Mouse (Mus musculus): ENCODE measurements around the gene Ipcef1.

Ipcef1 gene

DNA sequence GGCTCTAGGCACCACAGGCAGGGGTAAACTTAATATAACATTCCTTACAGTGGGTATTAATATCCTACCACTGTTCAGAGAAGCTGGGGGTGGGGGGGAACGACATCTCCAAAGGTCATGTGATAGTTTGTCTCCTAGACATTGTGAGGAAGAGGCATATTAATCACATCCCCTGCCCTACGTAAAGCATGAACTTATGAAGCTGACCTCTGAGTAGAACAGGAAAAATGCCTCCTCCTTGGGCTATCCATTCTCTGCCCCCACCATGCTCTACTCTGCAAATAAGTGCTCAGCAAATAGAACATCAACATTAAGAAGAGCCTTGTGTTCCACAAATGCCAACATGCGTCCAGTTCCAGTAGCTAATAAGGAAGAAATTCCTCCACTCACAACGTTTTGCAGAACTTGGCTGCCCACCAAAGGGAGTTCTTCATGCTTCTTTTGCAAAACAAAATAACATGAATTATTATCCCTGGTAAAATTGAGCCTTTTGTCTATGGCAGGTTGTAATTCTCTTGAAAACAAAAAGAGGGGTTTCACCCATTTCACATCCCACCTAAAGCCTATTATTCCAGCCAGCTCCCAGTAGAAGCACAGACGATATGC lies 162.5 kb downstream of the Ipcef1 start:
- in situ Hi-C loops (cut with MboI) = loop anchor here (10.0 kb wide), 2 partner anchors 115 to 185 kb away; no protein-coding TSS in a partner anchor

DNA sequence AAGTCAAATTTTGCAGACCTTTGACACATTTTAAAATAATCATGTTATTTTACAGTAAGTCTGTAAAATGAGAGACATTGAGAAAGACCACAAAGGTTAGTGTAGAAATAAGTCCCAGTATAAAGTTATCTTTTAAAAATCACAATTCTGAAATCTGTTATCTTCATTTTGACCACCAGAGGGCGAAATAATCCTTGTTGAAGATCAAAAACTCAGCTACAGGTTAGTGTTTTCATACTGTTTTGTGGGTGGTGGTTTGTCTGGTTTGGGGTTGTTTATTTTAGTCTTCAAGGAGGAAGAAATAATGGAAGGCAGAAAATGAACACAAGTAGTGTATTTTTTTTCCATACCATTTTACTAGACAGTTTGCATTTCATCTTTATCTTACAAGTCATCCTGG lies 166.8 kb downstream of the Ipcef1 start:
- in situ Hi-C loops (cut with MboI) = loop anchor here (10.0 kb wide), 2 partner anchors 119 to 189 kb away; no protein-coding TSS in a partner anchor

DNA sequence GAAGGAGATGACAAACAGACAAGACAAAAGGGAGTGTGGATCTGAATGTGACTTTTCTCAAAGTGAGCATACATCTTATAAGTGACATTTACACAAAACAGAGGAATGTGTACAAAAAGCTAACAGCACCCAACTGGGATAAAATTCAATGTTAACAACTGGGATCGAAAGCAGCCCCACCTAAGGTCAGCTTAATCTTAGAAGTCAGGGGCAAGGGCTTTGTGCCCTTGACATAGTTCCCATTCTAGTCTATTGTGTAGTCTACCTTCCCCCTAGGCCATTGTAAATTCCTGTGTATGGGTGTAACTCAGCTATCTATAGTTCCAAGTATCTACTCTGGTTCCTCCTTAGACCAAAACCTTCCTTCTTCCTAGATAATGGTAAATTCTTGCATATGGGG lies 170.2 kb downstream of the Ipcef1 start:
- in situ Hi-C loops (cut with MboI) = loop anchor here (10.0 kb wide), 2 partner anchors 123 to 193 kb away; no protein-coding TSS in a partner anchor

DNA sequence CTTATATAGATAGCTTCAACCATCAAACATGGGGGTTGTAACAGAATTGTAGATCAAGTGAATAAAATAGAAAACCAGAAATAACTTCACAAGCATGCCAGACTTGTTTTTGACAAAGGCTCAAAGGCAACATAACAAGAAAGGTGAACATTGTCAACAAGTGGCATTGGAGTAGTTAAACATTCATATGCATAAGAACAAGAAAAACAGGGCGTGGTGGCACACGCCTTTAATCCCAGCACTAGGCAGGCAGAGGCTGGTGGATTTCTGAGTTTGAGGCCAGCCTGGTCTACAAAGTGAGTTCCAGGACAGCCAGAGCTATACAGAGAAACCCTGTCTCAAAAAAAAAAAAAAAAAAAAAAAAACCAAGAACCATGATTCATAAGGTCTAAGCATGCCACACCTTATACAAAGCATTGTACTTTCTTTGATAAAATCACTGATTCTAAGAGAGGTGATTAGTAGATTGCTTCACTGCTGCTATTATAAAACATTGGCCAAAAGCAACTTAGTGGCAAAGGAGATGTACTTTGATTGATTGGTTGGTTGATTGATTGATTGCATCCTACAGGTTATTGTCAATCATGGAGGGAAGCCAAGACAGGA lies 173.9 kb downstream of the Ipcef1 start:
- in situ Hi-C loops (cut with MboI) = no loop called here

DNA sequence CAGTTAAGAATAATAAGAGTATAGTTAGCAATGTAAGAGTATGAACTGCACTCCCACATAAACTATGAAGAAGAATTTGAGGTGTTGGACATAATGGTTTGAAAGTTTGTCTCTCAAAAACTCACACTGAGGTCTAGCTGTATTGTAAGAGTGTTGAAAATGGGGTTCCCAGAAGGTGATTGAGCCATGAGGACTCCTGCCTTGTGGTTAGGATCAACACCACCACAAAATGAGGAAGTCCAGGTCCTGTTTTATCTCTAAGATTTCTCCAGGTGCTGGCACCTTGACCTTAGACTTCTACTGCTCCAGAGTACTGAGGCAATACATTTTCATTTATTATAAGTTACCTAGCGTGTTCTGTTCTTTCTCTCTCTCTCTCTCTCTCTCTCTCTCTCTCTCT lies 178.4 kb downstream of the Ipcef1 start:
- in situ Hi-C loops (cut with MboI) = no loop called here

DNA sequence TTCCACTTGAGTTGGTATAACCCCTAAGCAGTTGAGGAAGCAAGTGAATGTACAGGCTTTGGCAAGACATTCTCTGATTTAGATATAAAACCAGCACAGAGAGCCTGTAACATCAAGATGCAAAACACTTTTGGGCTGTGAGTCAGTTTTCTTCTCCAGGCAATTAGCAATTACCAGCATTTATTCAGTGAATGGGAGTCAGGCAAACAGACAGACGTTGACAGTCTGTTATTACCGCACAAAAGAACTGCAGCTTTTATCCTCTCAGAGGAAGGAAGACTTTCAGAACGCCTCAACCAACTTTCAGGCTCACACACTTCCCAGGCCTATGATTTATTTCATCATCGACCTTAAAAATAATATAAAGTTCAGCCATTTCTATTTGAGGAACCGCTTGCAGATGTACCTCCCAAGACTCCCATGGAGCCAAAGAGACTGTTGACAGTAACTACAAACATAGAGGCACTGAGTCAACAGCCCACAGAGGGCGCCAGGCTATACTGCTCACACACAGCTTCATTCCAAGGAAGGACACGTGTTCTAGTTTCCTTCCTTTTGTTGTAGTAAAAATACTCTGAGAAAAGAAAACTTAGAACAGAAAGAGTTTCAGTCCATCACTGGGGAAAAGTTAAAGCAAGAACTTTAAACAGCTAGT lies 180.7 kb downstream of the Ipcef1 start:
- in situ Hi-C loops (cut with MboI) = no loop called here

DNA sequence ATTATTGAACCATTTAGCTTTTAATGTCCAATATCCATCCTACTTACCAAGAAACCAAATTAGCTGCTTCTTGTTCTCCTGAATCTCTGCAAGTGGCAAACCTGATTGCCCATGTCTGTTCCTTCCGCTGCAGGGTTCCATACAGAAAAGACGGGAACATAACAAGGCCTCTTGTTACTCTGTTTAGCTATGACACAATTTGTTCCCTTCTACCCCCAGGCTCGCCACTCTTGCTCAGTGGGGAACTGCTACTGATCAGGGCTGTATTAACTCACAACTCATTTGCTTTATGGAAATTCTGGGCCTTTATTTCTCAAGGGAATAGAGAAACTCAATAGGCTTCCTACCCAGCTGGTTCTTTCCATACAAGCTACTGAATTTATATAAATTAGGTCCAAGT lies 196.5 kb downstream of the Ipcef1 start:
- in situ Hi-C loops (cut with MboI) = no loop called here

DNA sequence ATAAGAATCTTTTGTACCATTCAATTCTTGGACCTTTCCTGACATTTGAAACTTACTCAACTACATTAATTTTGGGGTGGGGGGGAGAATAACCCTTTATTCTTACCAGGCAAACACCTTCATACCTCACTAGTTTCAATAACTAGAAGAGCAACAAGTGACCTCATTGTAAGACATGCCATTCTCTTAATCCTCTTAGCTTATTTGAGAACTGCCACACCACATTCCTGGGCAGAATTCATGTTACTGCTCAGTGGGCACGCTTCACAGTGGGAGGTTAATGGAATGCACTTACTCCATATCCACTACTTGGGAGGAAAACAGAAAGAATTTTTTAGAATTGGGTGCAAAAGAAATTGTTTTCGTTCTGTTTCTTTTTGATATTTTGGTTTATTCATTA lies 203.4 kb downstream of the Ipcef1 start:
- in situ Hi-C loops (cut with MboI) = no loop called here

DNA sequence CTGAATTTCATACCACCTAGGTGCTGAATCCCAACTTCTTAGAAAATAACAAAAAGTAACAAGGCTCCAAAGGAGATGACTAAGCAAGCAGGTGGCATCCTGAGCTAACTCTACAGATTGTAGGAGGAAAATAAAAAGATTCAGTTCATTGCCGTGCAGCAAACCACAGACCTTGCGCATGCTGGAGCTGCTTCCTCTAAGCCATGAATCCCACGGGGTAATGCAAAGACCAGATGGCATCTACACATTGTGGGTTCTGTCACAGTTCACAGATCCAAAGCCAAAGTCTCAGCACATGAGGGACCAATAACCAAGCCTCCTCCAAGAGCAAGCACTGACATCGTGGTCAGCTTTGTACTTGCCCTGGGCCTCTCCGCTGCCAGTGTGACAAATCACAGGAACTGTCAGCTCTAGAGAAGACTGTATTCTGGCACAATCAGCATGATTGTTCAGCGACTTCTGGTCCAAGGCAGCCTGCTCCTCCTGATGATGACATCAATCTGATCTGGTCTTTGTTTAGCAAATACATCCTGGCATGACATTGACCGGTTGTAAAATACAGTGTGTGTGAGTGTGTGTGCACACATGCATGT lies 204.0 kb downstream of the Ipcef1 start:
- in situ Hi-C loops (cut with MboI) = no loop called here

DNA sequence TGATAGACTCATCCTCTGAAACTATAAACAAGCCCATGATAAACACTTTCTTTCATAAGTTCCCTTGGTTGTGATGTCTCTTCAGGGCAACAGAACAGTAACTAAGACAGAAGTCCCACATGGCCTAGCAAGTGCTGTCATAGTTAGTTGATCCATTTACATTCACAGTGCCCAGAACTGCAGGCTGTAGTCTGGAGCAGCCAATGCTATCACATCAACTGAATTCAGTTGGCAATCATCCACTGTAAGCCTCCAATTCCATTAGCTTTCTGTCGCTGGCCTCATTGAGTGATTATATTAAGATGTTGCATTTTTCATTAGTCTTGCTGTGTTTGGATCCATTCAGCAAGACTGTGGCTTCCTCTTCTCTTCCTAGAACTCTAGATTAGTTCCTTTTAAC lies 206.0 kb downstream of the Ipcef1 start:
- in situ Hi-C loops (cut with MboI) = no loop called here

DNA sequence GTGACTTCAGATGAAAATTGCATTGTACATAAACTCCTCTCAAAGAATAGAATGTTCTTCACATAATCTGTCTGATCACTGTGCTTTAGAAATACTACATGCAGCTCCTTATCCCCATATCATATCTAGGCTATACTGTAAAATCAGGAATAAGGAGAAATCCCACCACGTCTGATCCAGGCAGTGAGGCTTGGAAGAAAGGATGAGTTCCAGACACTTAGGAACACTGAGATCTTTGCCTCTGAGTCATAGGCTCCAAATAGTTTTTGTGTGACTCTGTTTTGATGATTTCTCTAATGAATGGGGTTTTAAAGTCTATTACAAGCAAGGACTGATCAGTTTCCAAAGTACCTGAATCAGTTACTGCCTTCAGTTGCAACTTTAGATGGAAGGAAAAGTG lies 210.1 kb downstream of the Ipcef1 start:
- in situ Hi-C loops (cut with MboI) = no loop called here

All from mature B cell (primary cell).